Mouse (Mus musculus) thymus, adult 2 months (tissue): ENCODE measurements around the gene Itpripl2. TPM values are rescaled to one million over a fixed set of nuclear protein-coding genes. Genes with fewer than 3 reads are reported as not detected.

Experiments used
- DNase-seq: peaks from one replicate; pipeline ENCODE4 v3.0.0; 2021
- H3K27ac ChIP-seq: fragments of 200-500 bp; 2 replicates; pipeline ENCODE4 v1.5.1; 2012; ENCODE audit warnings: low read length, control low read depth; ENCODE audit not compliant: control insufficient read depth, insufficient read depth
- H3K27me3 ChIP-seq: fragments of 200-500 bp; 2 replicates; pipeline ENCODE4 v1.6.1; 2012; ENCODE audit warnings: mild to moderate bottlenecking, low read length, moderate library complexity, mixed read lengths; ENCODE audit not compliant: control insufficient read depth, insufficient read depth
- H3K36me3 ChIP-seq: fragments of 200-500 bp; 2 replicates; pipeline ENCODE4 v1.6.1; 2012; ENCODE audit warnings: mild to moderate bottlenecking, low read length, moderate library complexity; ENCODE audit not compliant: control insufficient read depth, insufficient read depth
- H3K4me1 ChIP-seq: fragments of 200-500 bp; replicated peaks from 2 replicates; pipeline ENCODE4 v1.6.1; 2012; ENCODE audit warnings: low read length; ENCODE audit not compliant: control insufficient read depth, insufficient read depth
- H3K4me3 ChIP-seq: fragments of 200-500 bp; 2 replicates; pipeline ENCODE4 v1.5.1; 2012; ENCODE audit warnings: mild to moderate bottlenecking, low read length, control low read depth, moderate library complexity; ENCODE audit not compliant: control insufficient read depth, insufficient read depth
- CTCF ChIP-seq: fragments of 200-500 bp; IDR thresholded peaks from 2 replicates; pipeline ENCODE4 v1.5.1; 2012; ENCODE audit warnings: mild to moderate bottlenecking, control low read depth, low read length, moderate library complexity, borderline replicate concordance; ENCODE audit not compliant: control insufficient read depth, poor library complexity, insufficient read depth; ENCODE audit errors: extremely low read depth
- POLR2A ChIP-seq: fragments of 200-500 bp; IDR thresholded peaks from 2 replicates; pipeline ENCODE4 v1.6.1; 2012; ENCODE audit warnings: mild to moderate bottlenecking, low read length, control low read depth, moderate library complexity; ENCODE audit not compliant: control insufficient read depth, poor library complexity, insufficient read depth; ENCODE audit errors: extremely low read depth
- WGBS: fragments of 180-500 bp; shearing (Covaris S2); methylation state at CpG from one replicate; pipeline ENCODE4 v1.1.7; 2018; 5-methylcytosine and 5-hydroxymethylcytosine counted together
- polyA plus RNA-seq: library from polyadenylated mRNA; depleted of rRNA; stranded (reverse); fragments of >200 nt; gene quantifications from 2 replicates; pipeline ENCODE4 v1.2.3, GENCODE M21; 2012

Gene Itpripl2
- polyA plus RNA-seq, 1 experiment, result 7.2 TPM

DNA sequence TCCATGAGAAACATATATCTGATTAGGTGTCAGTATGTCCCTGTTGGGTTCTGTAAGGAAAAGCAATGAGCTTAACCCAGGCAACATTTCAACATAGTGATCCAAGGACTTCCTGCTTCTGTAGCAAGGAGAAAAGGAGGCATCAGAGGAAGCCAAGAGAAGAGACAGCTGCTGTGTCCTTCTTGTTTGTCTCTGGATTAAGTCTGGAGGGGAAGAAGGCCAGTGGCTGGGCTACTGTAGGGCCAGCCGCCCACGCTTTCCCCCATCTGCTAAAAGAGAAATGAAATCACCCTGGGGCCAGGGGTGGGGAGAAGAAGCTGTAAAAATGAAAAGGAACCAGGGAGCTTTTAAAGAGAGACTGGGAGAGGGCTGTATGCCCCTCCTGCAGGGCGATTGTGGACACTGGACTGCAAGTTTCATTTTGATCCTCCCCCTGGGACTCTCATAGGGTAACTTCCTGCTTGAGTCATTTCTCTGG, 12.9 kb downstream of the Itpripl2 start:
- no peak for DNase-seq
- 81% methylated on average over 3 of the region's 3 CpGs for WGBS
- no peaks in the 10 kb centered on the region for H3K36me3 ChIP-seq
- H3K4me3 ChIP-seq, result no peak overlapping the region
- H3K4me1 ChIP-seq, result no peaks in the 10 kb centered on the region
- H3K27me3 ChIP-seq, result no peaks in the 10 kb centered on the region
- no peak overlapping the region for H3K27ac ChIP-seq
- no peak for TF ChIP-seq POLR2A
- no peak for TF ChIP-seq CTCF

DNA sequence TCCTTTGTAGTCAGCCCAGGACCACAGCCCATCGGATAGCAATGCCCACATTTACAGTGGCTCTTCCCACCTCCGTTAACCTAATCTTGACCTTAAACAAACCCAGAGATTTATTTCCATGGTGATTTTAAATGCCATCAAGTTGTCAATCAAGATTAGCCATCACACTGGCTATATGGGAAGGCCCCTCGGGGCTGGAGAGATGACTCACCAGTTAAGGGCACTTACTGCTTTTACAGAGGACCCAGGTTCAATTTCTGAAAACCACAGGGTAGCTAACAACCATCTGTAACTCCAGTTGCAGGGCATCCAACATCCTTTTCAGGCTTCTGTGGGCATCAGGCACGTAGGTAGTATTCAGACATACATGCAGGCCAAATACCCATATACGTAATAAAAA, 15.3 kb downstream of the Itpripl2 start:
- Histone ChIP-seq H3K4me3 (no peak overlapping the region), H3K27me3 (no peaks in the 10 kb centered on the region), H3K36me3 (no peaks in the 10 kb centered on the region), H3K27ac (no peak overlapping the region), H3K4me1 (no peaks in the 10 kb centered on the region)
- WGBS, result 83% methylated on average over 5 of the region's 5 CpGs
- TF ChIP-seq CTCF (no peak), POLR2A (no peak)
- DNase-seq, result no peak

DNA sequence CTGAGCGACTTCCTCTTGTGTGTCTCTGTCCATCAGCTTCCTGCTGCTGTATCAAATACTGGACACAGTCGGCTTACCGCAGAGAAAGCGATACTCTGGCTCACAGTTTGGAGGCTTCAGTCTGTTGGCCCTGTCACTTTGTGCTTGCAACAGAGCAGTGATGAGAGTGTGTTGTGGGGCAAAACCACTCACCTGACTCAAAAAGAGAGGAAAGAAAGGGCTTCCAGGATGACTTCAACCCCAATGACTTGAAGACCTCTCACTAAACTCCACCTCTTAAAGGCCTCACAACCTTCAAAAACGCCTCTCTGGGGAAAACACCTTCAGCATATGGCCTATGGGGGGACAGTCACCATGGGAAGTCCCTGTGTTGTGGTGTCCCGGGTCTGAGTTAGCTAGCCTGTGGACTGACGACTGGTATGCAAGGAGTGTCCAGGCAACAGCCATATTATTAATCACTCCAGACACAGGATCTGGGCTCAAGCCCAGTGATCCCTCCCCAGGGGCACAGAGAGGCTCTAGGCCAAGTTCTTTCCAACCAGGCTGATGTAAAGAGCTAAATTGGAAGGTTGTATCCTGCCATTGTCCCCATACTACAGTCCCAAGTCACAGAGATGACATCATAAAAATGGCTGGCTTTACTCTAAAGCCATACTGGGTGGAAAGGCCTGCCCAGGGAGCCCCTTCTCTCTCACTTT, 16.6 kb downstream of the Itpripl2 start:
- Histone ChIP-seq H3K4me3 (no peak overlapping the region), H3K27ac (no peak overlapping the region), H3K4me1 (no peaks in the 10 kb centered on the region), H3K27me3 (no peaks in the 10 kb centered on the region), H3K36me3 (no peaks in the 10 kb centered on the region)
- DNase-seq, result no peak
- 90% methylated on average over 7 of the region's 7 CpGs for WGBS
- TF ChIP-seq POLR2A (no peak), CTCF (no peak)

DNA sequence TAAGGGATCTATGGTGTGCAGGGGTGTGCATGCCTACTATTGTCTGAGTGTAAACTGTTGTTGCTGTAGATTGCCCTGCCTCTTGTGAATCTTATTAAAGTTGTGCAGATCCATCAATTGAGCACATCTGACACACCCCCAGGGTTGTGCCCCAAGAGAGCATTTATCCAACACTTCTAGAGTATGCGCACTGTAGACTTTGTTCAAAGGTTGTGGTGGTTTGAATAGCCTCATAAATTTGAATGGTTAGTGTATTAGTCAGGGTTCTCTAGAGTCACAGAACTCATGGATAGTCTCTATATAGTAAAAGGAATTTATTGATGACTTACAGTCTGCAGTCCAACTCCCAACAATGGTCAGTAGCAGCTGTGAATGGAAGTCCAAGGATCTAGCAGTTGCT, 18.9 kb downstream of the Itpripl2 start:
- WGBS, result 91% methylated on average over 1 of the region's 1 CpGs
- H3K4me1 ChIP-seq, result no peaks in the 10 kb centered on the region
- H3K27ac ChIP-seq, result no peak overlapping the region
- H3K36me3 ChIP-seq, result no peaks in the 10 kb centered on the region
- no peak for DNase-seq
- no peak for TF ChIP-seq CTCF
- no peak for TF ChIP-seq POLR2A
- H3K27me3 ChIP-seq, result no peaks in the 10 kb centered on the region
- no peak overlapping the region for H3K4me3 ChIP-seq

DNA sequence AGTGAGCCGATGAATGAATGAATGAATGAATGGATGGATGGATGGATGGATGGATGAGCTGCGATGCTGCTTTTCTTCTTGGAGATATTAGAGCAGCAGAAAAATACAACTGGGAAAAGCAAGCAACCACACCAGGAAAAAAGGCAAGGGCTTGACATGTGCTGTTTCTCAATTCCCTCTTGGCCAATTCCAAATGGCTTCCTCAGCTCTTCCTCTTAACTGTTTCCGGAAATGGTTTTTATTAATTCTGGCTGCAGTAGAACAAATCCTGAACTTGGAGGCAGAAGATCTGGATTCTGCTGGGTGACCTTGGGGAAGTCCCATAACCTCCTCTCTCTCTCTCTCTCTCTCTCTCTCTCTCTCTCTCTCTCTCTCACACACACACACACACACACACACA, 23.7 kb downstream of the Itpripl2 start:
- Histone ChIP-seq H3K36me3 (no peaks in the 10 kb centered on the region), H3K27me3 (no peaks in the 10 kb centered on the region), H3K4me3 (no peak overlapping the region), H3K27ac (no peak overlapping the region), H3K4me1 (no peaks in the 10 kb centered on the region)
- TF ChIP-seq POLR2A (no peak), CTCF (no peak)
- WGBS, result 99% methylated on average over 3 of the region's 3 CpGs
- no peak for DNase-seq

DNA sequence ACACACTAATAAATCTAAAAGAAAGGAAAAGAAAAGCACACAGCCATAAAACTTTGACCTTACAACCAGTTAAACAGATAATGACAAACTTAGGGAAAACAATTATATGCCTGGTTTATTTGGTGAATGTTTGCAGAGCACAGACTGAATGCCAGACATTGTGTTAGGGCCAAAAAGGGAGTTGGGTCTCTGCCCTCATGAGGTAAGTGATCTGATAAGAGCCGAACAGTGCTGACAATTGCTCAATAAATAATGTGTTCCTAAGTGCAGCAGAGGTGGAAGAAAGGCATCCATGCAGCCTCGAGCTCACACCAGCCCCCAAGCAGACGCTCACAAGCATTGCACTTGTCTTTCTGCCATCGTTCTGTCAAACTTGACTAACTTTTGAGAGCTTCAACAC, 27.3 kb downstream of the Itpripl2 start:
- H3K27me3 ChIP-seq, result no peaks in the 10 kb centered on the region
- H3K4me3 ChIP-seq, result no peak overlapping the region
- H3K4me1 ChIP-seq, result no peaks in the 10 kb centered on the region
- no peaks in the 10 kb centered on the region for H3K36me3 ChIP-seq
- TF ChIP-seq POLR2A (no peak), CTCF (no peak)
- 64% methylated on average over 4 of the region's 4 CpGs for WGBS
- no peak for DNase-seq
- no peak overlapping the region for H3K27ac ChIP-seq
